Mouse (Mus musculus): Measurements from ENCODE around the gene Zfp36l2.
A peak's percentile ranks its signal among the peaks of the same experiment; 100 is the strongest.

Zfp36l2 gene

DNA sequence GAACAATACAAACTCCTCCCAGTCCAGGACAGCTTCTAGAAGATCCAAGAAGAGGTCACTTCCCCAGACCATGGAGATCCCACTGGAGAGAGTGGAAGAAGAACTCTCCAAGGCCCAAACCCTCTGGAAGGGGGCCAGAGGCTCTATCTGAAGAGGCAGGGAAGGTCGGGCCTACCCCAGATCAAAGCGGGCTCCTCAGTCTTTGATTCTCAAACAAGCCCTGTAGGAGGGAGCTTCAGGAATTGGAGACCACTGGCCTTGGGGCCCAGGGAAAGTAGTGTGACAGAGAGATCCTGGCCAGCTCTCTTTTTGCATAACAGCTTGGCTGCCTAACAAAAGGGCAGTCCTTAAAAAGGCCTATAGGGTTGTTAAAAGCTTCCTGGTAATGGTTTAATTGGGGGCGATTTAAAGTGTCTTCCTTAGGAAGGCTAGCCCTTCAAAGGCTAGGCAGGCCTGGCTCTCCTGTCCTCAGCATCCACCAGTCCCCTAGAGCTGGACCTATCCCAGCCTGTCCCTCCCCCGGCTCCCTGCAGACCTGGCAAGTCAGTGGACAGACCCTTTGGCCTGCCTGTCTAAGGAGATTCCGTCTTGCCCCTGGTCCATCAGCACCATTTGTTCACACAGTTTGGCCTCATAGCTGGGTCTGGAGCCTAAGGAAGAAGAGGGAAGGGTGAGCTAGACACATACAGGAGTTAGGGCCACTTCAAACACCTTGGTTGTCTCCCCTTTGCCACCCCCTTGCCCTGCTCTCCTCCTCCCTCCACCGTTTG lies 35.4 kb downstream of the Zfp36l2 start:
- no peak for DNase-seq (ENCODE audit: low spot score)

DNA sequence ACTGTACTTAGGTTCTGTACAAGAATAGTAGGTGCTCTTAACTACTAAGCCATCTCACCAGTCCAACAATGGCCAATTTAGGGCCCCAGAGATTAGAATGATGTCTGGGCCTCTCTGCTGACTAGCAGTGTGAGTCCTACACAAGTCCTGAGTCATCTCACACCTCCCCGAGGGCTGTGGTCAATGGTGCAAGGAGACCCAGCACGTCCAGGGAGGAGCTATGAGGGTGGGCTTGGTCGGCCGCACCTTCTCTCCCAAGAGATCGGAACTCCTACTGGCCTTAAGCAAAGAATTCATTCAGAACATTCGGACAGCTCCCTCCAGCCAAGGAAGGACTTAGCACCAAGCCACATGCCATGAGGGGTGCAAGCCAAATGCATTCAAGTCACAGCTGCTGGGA lies 36.4 kb downstream of the Zfp36l2 start:
- DNase-seq (ENCODE audit: low spot score) = no peak

DNA sequence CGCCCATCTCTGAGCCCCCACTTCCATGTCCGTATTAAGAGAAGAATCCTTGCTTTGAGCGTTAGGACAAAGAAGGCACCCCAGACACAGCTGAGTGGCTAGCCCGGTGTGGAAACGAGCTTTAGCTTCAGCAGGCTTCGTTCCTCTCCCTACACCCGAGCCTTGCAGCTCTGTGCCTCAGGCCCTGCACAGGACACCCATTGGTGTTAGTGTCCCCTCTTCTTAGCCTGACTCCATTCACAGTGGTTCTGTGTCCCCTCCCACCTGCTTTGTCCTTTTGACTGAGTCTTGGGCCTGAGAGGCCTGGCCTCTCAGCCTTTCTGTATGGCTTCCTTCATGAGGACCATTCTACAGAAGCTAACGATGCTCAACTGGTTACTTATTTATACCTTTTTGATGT lies 37.5 kb downstream of the Zfp36l2 start:
- DNase-seq (ENCODE audit: low spot score) = no peak

DNA sequence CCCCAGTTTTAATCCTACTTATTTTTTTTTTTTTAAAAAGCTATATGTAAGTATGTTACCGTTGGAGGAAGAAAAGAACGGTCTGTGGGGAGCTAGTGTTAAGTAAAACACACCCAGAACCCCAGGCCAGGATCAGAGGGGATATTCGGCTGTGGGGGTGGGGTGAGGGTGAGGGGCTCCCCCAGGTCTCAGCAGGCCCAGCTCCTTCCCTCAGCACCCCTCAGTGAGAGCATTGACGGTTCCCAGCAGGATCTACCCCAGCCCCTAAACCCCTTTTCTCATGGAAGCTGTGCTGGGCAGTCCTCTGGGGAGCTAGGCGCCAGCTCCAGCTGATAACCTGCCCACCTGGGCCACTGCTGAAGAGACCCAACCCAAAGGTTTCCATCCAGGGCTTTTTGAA lies 38.2 kb downstream of the Zfp36l2 start:
- no peak for DNase-seq (ENCODE audit: low spot score)

DNA sequence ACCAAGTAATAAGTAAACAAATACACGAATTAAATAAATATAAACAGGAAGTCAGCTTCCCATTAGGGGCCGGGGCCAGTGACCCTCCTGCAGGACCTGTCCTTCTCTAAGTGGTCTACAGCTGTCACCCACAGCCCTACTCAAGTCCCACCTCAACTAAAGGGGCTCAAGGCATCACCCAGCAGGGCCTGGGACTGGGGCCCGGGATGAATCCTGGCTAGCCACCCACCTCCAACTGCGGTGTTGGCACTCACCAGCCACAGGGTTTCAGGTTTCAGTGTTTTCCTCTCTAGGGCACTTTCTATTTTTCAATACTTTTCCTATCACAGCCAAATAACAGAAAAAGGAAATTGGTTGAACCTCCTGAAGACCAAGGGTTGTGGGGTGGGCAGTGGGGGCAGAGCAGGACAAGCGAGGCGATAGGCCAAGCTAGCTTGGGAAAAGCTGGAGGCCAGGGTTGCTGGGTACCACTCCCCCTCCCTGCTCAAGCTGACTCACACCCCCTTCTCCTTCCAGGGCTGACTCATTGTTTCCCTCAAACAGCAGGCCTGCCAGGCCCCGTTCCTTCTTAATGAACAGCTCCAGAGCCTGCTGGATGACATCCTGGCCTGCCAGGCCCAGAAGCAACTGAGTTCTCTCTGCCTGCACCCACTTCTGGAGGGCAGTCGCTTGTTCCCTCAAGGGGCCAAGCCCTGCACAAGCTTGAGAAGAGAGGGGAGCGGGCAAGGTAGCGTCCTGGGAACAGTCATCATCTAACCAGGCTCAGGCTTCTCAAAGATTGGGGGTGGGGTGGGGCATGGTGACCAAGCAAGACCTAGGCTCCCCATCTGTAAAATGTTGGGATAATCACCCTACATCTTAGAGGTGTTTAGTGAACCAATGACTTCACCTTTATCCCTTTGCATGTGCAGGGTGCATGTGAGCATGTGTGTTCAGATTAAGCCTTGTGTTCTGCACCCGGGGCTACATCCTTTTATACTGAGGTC lies 39.0 kb downstream of the Zfp36l2 start:
- DNase-seq (ENCODE audit: low spot score) = peak; percentile 62

DNA sequence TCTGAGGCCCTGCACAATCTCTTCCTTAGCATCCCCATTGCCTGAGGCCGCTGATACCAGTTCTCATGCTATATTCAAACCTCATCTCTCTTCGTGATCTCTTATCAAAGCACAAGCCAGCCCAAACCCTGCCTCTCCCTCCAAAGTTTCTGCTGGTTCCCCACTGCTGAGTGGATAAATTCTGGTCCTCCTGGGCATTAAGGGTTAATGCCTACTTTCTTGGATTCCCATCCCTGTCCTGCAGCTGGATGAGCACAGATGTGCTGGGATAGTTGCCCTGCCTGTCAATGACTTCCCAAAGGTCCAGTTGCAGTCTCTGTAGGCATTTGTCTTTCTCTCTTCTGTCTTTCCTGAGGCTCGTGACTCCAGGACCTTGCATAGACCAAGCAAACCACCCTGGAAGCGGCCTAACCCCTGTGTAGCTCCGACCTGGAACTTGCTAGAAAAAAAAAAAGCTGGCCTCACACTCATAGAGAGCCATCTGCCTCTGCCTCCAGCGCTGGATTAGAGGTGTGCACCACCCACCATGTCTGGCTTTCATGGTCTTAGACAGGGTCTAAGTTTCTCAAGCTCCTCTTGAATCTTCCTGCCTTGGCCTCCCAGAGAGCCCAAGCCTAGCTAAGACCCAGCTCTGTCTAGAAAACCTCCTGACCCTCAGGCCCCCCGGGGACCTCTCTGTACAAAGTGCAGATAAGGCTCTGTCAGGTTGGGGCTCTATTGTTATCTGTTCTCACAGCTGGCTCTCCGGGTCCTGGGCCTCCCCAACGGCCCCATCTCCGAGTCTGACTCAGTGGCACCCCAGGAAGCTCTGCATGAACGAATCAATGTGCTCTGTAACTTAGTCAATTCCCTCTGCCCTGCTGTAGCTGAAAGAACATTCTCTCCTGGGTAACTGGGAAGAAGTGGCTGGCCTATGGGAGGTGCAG lies 40.3 kb downstream of the Zfp36l2 start:
- DNase-seq (ENCODE audit: low spot score) = peak; percentile 89

DNA sequence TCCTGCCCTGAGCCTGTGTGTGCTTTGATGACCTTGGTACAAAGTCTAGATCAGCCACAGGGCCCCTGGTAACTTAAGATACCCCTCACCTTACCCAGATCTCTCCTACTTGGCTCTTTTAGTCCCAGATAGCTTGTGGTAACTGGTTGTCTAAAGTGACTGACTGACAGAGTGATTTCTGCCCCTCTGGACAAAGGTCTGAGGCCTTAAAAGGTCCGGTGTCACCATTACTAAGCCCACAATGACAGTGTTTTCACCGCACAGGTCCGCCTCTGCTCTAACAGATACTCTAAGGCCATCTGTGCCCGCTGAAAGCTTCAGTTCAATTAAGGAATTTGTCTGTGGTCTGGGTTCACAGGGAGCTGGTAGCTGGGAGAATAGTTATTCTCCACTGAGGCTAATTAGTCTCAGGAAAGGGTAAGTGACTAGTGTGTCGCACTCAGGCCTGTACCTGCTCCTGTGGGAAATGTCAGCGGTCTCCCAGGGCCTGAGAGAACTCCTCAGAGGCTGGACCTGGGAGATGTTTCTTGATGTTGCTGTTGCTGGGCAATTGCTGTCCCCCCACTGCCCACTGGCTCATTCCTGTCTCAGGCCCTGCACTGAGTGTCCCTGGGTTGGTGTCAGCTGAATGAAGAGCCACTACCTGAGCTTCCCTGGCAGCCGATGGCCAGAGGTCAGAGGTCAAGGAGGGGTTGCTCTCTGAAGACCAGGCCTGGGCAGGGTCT lies 41.1 kb downstream of the Zfp36l2 start:
- DNase-seq (ENCODE audit: low spot score) = no peak

DNA sequence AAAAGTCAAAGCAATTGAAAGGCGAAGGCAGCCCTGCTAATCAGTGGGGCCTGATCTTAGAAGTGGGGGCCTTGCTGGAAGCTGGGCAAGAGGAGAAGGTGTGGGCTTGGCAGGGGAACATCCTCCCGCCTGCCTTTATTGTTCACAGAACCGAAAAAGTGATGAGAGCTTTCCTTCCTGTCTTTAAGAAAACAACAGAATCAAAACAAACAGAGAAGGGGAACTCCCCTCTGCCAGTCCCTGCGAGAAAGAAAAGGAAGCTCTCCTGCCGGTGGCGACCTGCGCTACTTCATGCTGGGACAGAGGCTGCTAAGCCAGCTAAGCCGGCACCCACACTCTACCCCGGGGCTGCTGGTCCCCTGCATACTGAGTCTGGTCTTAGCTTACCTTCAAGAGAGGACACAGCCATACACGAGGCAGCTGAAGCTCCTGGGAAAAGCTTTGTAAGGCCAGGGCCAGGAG lies 41.9 kb downstream of the Zfp36l2 start:
- DNase-seq (ENCODE audit: low spot score) = peak; percentile 48

DNA sequence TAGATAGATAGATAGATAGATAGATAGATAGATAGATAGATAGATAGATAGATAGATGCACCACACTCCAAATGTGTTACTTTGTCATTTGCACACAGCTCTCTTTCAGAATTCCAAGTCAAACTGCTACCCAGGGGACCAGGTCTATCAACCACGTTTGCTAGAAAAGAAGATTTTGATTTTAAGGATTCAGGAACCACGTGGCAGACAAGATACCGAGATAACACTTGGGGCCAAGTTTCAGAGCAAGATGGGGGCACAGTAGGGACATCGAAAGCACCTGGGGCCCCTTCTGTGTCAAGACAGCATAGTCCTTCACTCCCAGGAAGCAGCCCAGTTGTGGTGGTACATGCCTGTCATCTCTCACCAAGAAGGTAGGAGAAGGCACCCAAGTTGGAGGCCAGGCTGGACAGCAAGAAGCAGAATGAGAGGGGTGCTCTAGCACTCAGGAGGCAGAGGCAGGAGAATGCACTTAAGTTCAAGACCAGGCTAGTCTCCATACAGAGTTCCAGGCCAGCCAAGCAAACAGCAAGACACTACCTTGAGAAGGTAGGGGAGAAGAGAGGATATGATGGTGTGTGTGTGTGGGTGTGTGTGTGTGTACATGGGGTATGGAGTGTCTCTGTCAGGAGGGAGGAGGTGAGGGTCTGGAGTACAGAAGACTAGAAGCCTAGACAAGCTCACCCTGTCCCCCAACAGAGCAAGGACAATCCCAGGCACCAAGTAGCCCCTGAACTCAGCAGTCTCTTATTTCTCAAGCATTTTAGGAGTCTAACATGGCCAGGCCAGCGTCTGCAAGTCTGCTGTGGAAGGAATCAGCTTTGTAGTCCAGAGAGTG lies 42.8 kb downstream of the Zfp36l2 start:
- DNase-seq (ENCODE audit: low spot score) = no peak

DNA sequence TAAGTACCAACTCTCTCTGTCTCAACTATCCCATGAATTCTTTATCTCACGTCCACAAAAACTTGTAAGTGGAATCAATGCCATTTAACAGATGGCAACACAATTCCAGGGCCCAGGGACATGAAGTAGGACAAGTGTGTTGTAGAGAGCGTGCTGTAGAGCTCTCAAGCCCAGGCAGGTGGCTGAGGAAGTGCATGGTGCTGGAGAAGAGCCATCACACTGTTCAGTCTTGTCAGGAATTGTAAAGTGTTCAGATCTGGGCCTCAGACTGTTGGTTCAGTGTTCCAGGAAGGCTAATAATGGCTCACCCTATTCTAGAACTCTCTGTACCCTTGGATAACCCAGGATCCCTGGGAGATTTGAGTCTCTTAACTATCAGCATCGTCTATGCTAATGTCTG lies 43.6 kb downstream of the Zfp36l2 start:
- DNase-seq (ENCODE audit: low spot score) = no peak

DNA sequence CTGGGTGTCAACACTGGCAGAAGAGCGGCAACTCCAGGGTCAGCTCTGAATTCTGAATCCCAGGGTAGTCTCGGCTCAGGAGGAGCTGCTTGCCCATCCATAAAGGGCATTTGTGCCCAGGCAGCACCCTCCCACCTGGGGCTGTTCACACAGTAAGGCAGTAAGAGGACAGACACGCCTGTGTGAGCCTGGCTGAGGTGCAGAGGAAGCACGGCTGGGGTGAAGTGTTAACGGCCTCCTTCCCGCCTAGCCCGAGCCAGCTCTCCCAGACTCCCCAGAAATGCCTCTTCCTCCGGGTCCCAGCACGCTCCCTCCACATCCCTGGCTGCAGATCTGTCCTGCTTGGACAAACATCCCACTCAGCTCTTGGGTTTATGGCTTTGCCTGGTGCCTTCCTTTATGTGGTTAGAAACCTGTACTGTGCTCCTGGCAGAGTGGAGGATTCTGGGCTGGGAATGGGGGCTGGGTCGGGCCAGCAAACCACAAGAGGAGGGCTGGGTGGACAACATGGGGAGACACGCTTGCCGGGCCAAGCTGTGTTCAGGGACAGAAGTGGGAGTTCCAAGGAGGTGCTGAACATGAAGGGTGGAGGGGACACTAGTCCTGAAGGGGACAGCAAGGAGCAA lies 44.4 kb downstream of the Zfp36l2 start:
- DNase-seq (ENCODE audit: low spot score) = no peak

DNA sequence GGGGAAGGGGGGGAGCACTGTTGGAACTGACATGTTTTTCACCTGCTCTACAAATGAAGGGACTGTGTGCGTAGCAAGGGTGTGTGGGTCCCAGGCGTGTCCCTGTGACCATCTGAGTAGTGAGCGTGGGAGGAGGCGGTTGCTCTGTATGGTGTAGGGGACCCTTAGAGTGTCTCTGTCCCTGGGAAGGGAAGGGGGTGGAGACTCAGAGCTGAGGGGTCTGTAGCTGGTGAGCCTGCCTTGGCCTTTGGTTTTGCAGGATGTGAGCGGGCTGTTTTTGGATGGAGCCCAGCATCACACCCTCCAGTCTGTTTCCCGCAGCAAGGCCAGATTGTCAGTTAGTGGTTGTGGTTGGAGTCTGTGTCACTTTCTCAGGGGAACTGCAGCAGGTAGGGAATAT lies 46.1 kb downstream of the Zfp36l2 start:
- no peak for DNase-seq (ENCODE audit: low spot score)

DNA sequence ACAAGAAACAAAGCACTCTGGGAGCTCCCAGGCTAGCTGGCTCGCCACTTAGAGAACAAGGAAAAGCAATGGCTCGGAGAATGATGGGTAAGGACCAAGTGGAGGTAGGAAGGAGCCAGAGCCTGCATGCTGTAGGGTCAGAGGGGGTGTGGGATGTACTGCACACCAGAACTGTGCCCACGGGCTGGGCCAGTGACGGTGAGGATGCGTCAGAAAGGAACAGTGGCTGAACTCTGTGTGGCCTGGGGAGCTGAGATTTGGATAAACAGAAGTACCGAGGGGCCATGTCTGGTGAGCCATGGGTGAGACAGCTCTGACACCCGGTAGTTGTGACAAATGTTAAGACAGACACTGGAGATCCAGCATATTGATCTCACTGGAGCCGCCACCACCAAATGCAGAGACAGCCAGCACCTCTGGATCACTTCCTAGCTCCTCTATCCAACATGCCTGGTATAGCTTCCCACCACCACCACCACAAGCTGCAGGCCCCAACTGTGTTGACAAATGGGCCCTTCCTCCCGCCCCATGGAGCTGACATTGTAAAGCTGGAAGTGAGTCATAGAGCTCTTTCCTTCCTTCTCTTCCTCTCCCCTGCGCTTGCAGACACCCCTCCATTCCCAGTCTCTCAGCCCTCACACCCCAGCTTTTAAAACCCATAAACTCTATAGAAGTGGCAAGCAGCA lies 46.8 kb downstream of the Zfp36l2 start:
- no peak for DNase-seq (ENCODE audit: low spot score)

DNA sequence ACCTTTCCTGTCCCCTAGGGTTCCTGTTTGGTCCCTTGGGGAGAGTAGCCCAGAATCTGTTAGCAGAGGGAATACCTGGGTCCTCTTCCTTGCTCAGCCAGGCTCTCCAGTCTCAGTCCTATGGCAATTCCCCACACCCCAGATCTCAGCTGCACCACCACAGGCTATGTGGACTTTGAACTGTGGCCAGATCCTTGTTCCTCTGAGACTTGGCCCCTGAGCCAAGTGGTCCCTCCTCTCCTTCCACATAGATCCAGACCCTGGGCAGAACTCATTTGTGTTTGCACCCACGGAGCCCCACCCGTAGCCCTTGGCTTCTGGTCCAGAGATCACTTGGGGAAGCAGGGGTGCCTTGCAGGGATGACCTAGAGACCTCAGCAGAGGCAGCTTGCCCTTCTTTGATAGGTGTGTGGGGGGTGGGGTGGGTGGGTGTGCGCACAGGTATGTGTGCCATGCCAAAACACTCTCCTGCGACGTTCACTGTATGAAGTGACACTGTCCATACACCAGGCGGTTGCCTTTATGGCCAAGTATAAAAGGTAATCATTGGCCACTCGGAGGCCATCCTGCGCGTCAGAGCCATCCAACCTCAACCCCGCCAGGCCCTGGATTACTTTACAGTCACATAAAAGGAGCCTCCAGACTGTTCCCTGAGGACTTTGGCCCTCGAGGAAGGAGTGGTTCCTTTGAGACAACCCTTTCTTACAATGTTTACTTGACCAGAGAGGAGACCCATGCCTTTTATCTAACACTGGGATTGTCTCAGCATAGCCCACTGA lies 50.2 kb downstream of the Zfp36l2 start:
- DNase-seq (ENCODE audit: low spot score) = no peak

DNA sequence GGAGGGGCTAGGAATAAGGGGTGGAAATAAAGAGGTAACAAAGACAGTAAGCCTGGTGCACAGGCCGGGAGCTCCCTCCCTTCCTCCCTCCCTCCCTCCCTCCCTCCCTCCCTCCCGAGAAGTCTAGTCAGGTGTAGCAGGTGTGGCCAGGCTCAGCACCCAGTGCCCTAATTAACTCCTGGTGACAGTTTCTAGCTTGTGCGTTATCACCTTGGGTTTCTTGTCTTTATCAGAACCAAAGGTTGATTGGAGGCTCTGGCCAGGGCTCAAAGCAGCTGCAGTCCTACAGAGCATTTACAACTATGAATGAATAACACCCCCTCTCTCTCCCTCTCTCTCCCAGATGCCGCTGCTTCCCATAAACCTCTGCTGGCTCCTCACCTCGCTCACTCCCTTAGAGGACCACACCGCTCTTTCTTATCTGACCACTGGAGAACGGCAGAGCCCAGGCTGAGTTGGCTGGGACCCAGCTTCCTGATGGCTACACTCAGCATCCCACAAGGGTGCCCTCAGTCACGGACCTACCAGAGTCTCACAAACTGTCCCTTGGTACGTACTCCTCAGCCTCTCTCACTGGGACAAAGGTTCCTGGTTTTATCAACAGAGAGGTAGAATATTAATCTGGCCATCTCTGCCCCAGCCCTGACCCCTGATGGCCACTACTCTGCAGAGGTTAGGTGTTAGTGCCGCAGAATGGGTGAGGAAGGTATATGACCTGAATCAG lies 50.9 kb downstream of the Zfp36l2 start:
- no peak for DNase-seq (ENCODE audit: low spot score)

DNA sequence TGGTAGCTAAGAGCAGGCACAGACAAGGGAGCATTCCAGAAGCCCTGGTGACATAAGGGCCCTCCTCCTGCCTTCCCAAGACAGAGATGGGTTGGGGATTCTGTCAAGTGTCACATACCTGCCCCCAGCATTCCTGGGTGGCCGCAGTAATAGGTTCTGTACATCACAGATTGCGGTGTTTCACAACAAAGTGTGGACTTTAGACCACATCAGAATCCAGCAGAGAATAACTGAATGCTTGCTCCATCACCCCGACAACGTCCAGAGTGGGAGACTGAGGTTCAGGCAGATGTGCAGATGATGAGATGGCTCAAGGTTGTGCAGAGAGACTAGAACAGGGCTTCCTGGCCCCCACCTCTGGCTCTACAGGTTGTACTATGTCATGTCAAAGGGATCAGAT lies 51.5 kb downstream of the Zfp36l2 start:
- no peak for DNase-seq (ENCODE audit: low spot score)

DNA sequence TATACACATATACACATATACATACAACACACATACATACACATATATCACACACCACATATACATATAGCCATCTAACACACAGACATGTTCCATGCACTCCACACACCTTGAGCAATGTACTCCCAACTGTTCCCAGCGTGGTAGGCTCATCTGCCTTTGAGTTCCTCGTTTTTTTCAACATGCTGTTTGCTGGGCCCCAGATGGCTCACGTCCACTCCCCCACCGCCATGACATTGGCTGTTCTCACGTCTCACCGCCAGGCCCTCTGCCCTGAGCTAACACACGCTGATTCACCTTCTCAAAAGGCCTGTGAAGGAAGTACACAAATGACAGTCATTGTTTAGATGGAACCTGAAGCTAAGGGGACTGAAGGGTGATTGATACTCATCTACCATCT lies 52.5 kb downstream of the Zfp36l2 start:
- no peak for DNase-seq (ENCODE audit: low spot score)
